Mouse (Mus musculus) myocyte (in vitro differentiated cells): ENCODE results near the gene Dpy19l1. TPM values are rescaled to one million over a fixed set of nuclear protein-coding genes. Genes with fewer than 3 reads are reported as not detected.

Source experiments
- H3K27me3 ChIP-seq: one replicate; pipeline ENCODE4 v1.6.1; 2011; ENCODE audit not compliant: control insufficient read depth, insufficient read depth, insufficient read length
- H3K36me3 ChIP-seq: one replicate; pipeline ENCODE4 v1.6.1; 2011; ENCODE audit not compliant: control insufficient read depth, insufficient read depth
- H3K4me2 ChIP-seq: one replicate; pipeline ENCODE4 v1.6.1; 2011; ENCODE audit warnings: low read depth, control low read depth
- H3K4me3 ChIP-seq: one replicate; pipeline ENCODE4 v1.5.1; 2011; ENCODE audit warnings: mild to moderate bottlenecking, control low read depth, moderate library complexity
- H3K79me2 ChIP-seq: one replicate; pipeline ENCODE4 v1.6.1; 2011; ENCODE audit not compliant: control insufficient read depth, insufficient read depth
- H3ac ChIP-seq: one replicate; pipeline ENCODE4 v1.6.1; 2011; ENCODE audit not compliant: control insufficient read depth, insufficient read length
- CEBPB ChIP-seq: IDR thresholded peaks from 2 replicates; pipeline ENCODE4 v1.6.1; 2011; ENCODE audit warnings: mild to moderate bottlenecking, moderate library complexity; ENCODE audit not compliant: poor library complexity, insufficient read depth, severe bottlenecking
- E2F4 ChIP-seq: IDR thresholded peaks from one replicate; pipeline ENCODE4 v1.6.1; 2011; ENCODE audit warnings: mild to moderate bottlenecking, control low read depth, moderate library complexity; ENCODE audit not compliant: insufficient read depth
- MAX ChIP-seq: IDR thresholded peaks from one replicate; pipeline ENCODE4 v1.6.1; 2011; ENCODE audit warnings: low read depth, mild to moderate bottlenecking, control low read depth
- MYOD1 ChIP-seq, 3 experiments: IDR thresholded peaks; one replicate each; pipeline ENCODE4 v1.6.1; 2011; ENCODE audit warnings: control low read depth in 2 of 3, low read depth in 2 of 3, mild to moderate bottlenecking in 2 of 3, moderate library complexity in 1 of 3; ENCODE audit not compliant: insufficient read length in 2 of 3, control insufficient read depth in 1 of 3
- MYOG ChIP-seq, 3 experiments: IDR thresholded peaks; one replicate each; pipeline ENCODE4 v1.6.1; 2011; ENCODE audit warnings: control low read depth in 2 of 3, low read depth in 2 of 3, mild to moderate bottlenecking in 2 of 3; ENCODE audit not compliant: insufficient read length in 2 of 3, control insufficient read depth in 1 of 3, insufficient read depth in 1 of 3
- POLR2A ChIP-seq: IDR thresholded peaks from one replicate; pipeline ENCODE4 v1.6.1; 2011; ENCODE audit warnings: low read depth, mild to moderate bottlenecking, control low read depth, moderate library complexity; ENCODE audit not compliant: insufficient read length
- POLR2AphosphoS2 ChIP-seq: IDR thresholded peaks from one replicate; pipeline ENCODE4 v1.6.1; 2011; ENCODE audit warnings: low read depth, control low read depth; ENCODE audit not compliant: insufficient read length
- REST ChIP-seq: IDR thresholded peaks from one replicate; pipeline ENCODE4 v1.6.1; 2011; ENCODE audit warnings: mild to moderate bottlenecking, control low read depth, moderate library complexity; ENCODE audit not compliant: insufficient read depth, insufficient read length
- SRF ChIP-seq: IDR thresholded peaks from one replicate; pipeline ENCODE4 v1.6.1; 2011; ENCODE audit warnings: low read depth; ENCODE audit not compliant: control insufficient read depth, insufficient read length
- TCF12 ChIP-seq: IDR thresholded peaks from one replicate; pipeline ENCODE4 v1.6.1; 2011; ENCODE audit warnings: mild to moderate bottlenecking, control low read depth; ENCODE audit not compliant: poor library complexity, insufficient read depth, severe bottlenecking
- TCF3 ChIP-seq: IDR thresholded peaks from one replicate; pipeline ENCODE4 v1.6.1; 2011; ENCODE audit warnings: low read depth, control low read depth; ENCODE audit not compliant: insufficient read length
- USF1 ChIP-seq: IDR thresholded peaks from one replicate; pipeline ENCODE4 v1.6.1; 2011; ENCODE audit warnings: low read depth, mild to moderate bottlenecking, control low read depth, moderate library complexity
- polyA plus RNA-seq: library from polyadenylated mRNA; unstranded; fragments of >200 nt; fragmentation: generic; extraction: Trizol; gene quantifications from one replicate; pipeline ENCODE4 v1.2.1, GENCODE M21; 2012; ENCODE audit warnings: missing spikeins

Gene Dpy19l1
- polyA plus RNA-seq, 1 experiment, result 17.3 TPM

- no peaks in the 10 kb centered on the region for H3K27me3 ChIP-seq
- H3K4me3 ChIP-seq, result no peak overlapping the region
- H3K4me2 ChIP-seq, result no peak overlapping the region
- no peaks in the 10 kb centered on the region for H3K36me3 ChIP-seq
- no peaks in the 10 kb centered on the region for H3K79me2 ChIP-seq
- H3ac ChIP-seq, result no peak overlapping the region
- no peak for TF ChIP-seq USF1
- TF ChIP-seq TCF12, result no peak
These were observed 123.6 kb downstream of the Dpy19l1 start for GRCm38 (mm10) chr9:24379321-24379720.

GRCm38 (mm10) chr9:24378848-24379247 lies 124.1 kb downstream of the Dpy19l1 start:
- Histone ChIP-seq H3ac (no peak overlapping the region), H3K27me3 (no peaks in the 10 kb centered on the region), H3K79me2 (no peaks in the 10 kb centered on the region), H3K4me2 (no peak overlapping the region), H3K4me3 (no peak overlapping the region), H3K36me3 (no peaks in the 10 kb centered on the region)
- TF ChIP-seq MAX (no peak), POLR2A (no peak), TCF12 (no peak), REST (no peak), SRF (no peak), POLR2AphosphoS2 (no peak), TCF3 (no peak), CEBPB (no peak), MYOG (IDR thresholded peaks at IDR 0.05; ENCODE audit: control insufficient read depth in 1 of 3, insufficient read depth in 1 of 3, insufficient read length in 2 of 3, low read depth in 2 of 3) (no peak), USF1 (no peak), E2F4 (no peak), MYOD1 (IDR thresholded peaks at IDR 0.05; ENCODE audit: control insufficient read depth in 1 of 3, insufficient read length in 2 of 3, low read depth in 2 of 3) (no peak)

Other genes with a start within 250 kb of the Dpy19l1 start
- not detected for gene Cypt4, start 122.1 kb upstream of the Dpy19l1 start, polyA plus RNA-seq
- not detected for gene Dpy19l2, start 193.2 kb upstream of the Dpy19l1 start, polyA plus RNA-seq